Mouse (Mus musculus): ENCODE data around the gene Urgcp. TPM values are rescaled to one million over a fixed set of nuclear protein-coding genes. Genes with fewer than 3 reads are reported as not detected.
A peak's percentile ranks its signal among the peaks of the same experiment; 100 is the strongest.

The Urgcp gene
- polyA plus RNA-seq, 1 experiment from 2014 or later, result 9.4 TPM

- WGBS (ENCODE audit: insufficient replicate concordance), result 26% methylated on average over 6 of the region's 6 CpGs
- H3K4me3 ChIP-seq (ENCODE audit: low read depth, low read length), result peak overlapping the region; percentile 75
- no peak for ATAC-seq (ENCODE audit: low read depth)
Measured at GRCm38 (mm10) chr11:5789071-5789753, 27.0 kb upstream of the Urgcp start.

GRCm38 (mm10) chr11:5788056-5789014, 26.2 kb upstream of the Urgcp start, which contains the start of gene Dbnl:
Gene Dbnl (plus strand): TSS chr11:5788488.
- Histone ChIP-seq H3K4me1 (ENCODE audit: control insufficient read depth, low read depth, low read length) (peaks cover 23% of the 10 kb centered on the region), H3K27me3 (ENCODE audit: control insufficient read depth, insufficient read depth, low read depth, low read length) (no peaks in the 10 kb centered on the region), H3K9ac (ENCODE audit: low read depth, low read length) (peak within 1 kb of the TSS; percentile 75), H3K4me2 (ENCODE audit: low read depth, low read length) (peak within 1 kb of the TSS; percentile 85), H3K9me3 (replicated peaks; ENCODE audit: control insufficient read depth, low read length) (no peaks in the 10 kb centered on the region), H3K27ac (ENCODE audit: low read length) (peak within 1 kb of the TSS; percentile 97), H3K4me3 (ENCODE audit: low read depth, low read length) (peak within 1 kb of the TSS; percentile 75), H3K36me3 (ENCODE audit: control insufficient read depth, insufficient read depth) (no peaks in the 10 kb centered on the region)
- peak; percentile 95 for ATAC-seq (ENCODE audit: low read depth)
- WGBS (ENCODE audit: insufficient replicate concordance), result under 1% methylated on average over 74 of the region's 74 CpGs

More at GRCm38 (mm10) chr11:5789071-5789753, 27.0 kb upstream of the Urgcp start:
- Histone ChIP-seq H3K9me3 (replicated peaks; ENCODE audit: control insufficient read depth, low read length) (no peaks in the 10 kb centered on the region), H3K27me3 (ENCODE audit: control insufficient read depth, insufficient read depth, low read depth, low read length) (no peaks in the 10 kb centered on the region), H3K36me3 (ENCODE audit: control insufficient read depth, insufficient read depth) (peaks cover 4% of the 10 kb centered on the region; the same call in 1 of the 2 replicates), H3K4me1 (ENCODE audit: control insufficient read depth, low read depth, low read length) (peaks cover 23% of the 10 kb centered on the region), H3K9ac (ENCODE audit: low read depth, low read length) (peak overlapping the region; percentile 72), H3K27ac (ENCODE audit: low read length) (peak overlapping the region; percentile 97), H3K4me2 (ENCODE audit: low read depth, low read length) (peak overlapping the region; percentile 85)

- Histone ChIP-seq H3K27ac (ENCODE audit: low read length) (peak overlapping the region; percentile 97), H3K4me2 (ENCODE audit: low read depth, low read length) (peak overlapping the region; percentile 85), H3K4me3 (ENCODE audit: low read depth, low read length) (peak overlapping the region; percentile 75), H3K9ac (ENCODE audit: low read depth, low read length) (peak overlapping the region; percentile 75), H3K9me3 (replicated peaks; ENCODE audit: control insufficient read depth, low read length) (no peaks in the 10 kb centered on the region), H3K4me1 (ENCODE audit: control insufficient read depth, low read depth, low read length) (peaks cover 26% of the 10 kb centered on the region), H3K27me3 (ENCODE audit: control insufficient read depth, insufficient read depth, low read depth, low read length) (no peaks in the 10 kb centered on the region), H3K36me3 (ENCODE audit: control insufficient read depth, insufficient read depth) (no peaks in the 10 kb centered on the region)
- ATAC-seq (ENCODE audit: low read depth), result no peak
- WGBS (ENCODE audit: insufficient replicate concordance), result 17% methylated on average over 8 of the region's 8 CpGs
Measured at GRCm38 (mm10) chr11:5787671-5788055, 25.5 kb upstream of the Urgcp start.

GRCm38 (mm10) chr11:5785732-5786131, 23.6 kb upstream of the Urgcp start:
- Histone ChIP-seq H3K36me3 (ENCODE audit: control insufficient read depth, insufficient read depth) (no peaks in the 10 kb centered on the region), H3K9ac (ENCODE audit: low read depth, low read length) (no peak overlapping the region), H3K4me3 (ENCODE audit: low read depth, low read length) (no peak overlapping the region), H3K9me3 (replicated peaks; ENCODE audit: control insufficient read depth, low read length) (no peaks in the 10 kb centered on the region), H3K4me2 (ENCODE audit: low read depth, low read length) (no peak overlapping the region), H3K27ac (ENCODE audit: low read length) (peak overlapping the region; percentile 17; the same call in 1 of the 2 replicates), H3K27me3 (ENCODE audit: control insufficient read depth, insufficient read depth, low read depth, low read length) (no peaks in the 10 kb centered on the region), H3K4me1 (ENCODE audit: control insufficient read depth, low read depth, low read length) (peaks cover 35% of the 10 kb centered on the region)
- ATAC-seq (ENCODE audit: low read depth), result no peak

- H3K27me3 ChIP-seq (ENCODE audit: control insufficient read depth, insufficient read depth, low read depth, low read length), result no peaks in the 10 kb centered on the region
- 48% methylated on average over 8 of the region's 8 CpGs for WGBS (ENCODE audit: insufficient replicate concordance)
- H3K4me1 ChIP-seq (ENCODE audit: control insufficient read depth, low read depth, low read length), result peaks cover 20% of the 10 kb centered on the region
- ATAC-seq (ENCODE audit: low read depth), result peak; percentile 85
- peak overlapping the region; percentile 37; the same call in 1 of the 2 replicates for H3K9ac ChIP-seq (ENCODE audit: low read depth, low read length)
- no peaks in the 10 kb centered on the region for H3K36me3 ChIP-seq (ENCODE audit: control insufficient read depth, insufficient read depth)
- H3K9me3 ChIP-seq (replicated peaks; ENCODE audit: control insufficient read depth, low read length), result no peaks in the 10 kb centered on the region
- H3K4me3 ChIP-seq (ENCODE audit: low read depth, low read length), result no peak overlapping the region
- H3K4me2 ChIP-seq (ENCODE audit: low read depth, low read length), result peak overlapping the region; percentile 35
- peak overlapping the region; percentile 47 for H3K27ac ChIP-seq (ENCODE audit: low read length)
Measured at GRCm38 (mm10) chr11:5782199-5782944, 20.2 kb upstream of the Urgcp start.

- Histone ChIP-seq H3K27me3 (ENCODE audit: control insufficient read depth, insufficient read depth, low read depth, low read length) (no peaks in the 10 kb centered on the region), H3K9ac (ENCODE audit: low read depth, low read length) (no peak overlapping the region), H3K4me3 (ENCODE audit: low read depth, low read length) (no peak overlapping the region), H3K9me3 (replicated peaks; ENCODE audit: control insufficient read depth, low read length) (no peaks in the 10 kb centered on the region), H3K4me1 (ENCODE audit: control insufficient read depth, low read depth, low read length) (peaks cover 12% of the 10 kb centered on the region), H3K36me3 (ENCODE audit: control insufficient read depth, insufficient read depth) (no peaks in the 10 kb centered on the region), H3K27ac (ENCODE audit: low read length) (no peak overlapping the region), H3K4me2 (ENCODE audit: low read depth, low read length) (no peak overlapping the region)
- WGBS (ENCODE audit: insufficient replicate concordance), result 82% methylated on average over 6 of the region's 6 CpGs
- ATAC-seq (ENCODE audit: low read depth), result no peak
Measured at GRCm38 (mm10) chr11:5780035-5780499, 17.9 kb upstream of the Urgcp start.

- peaks cover 12% of the 10 kb centered on the region for H3K4me1 ChIP-seq (ENCODE audit: control insufficient read depth, low read depth, low read length)
- H3K4me2 ChIP-seq (ENCODE audit: low read depth, low read length), result no peak overlapping the region
- no peaks in the 10 kb centered on the region for H3K9me3 ChIP-seq (replicated peaks; ENCODE audit: control insufficient read depth, low read length)
- H3K27me3 ChIP-seq (ENCODE audit: control insufficient read depth, insufficient read depth, low read depth, low read length), result no peaks in the 10 kb centered on the region
- no peaks in the 10 kb centered on the region for H3K36me3 ChIP-seq (ENCODE audit: control insufficient read depth, insufficient read depth)
- H3K9ac ChIP-seq (ENCODE audit: low read depth, low read length), result no peak overlapping the region
- no peak overlapping the region for H3K4me3 ChIP-seq (ENCODE audit: low read depth, low read length)
- H3K27ac ChIP-seq (ENCODE audit: low read length), result no peak overlapping the region
- ATAC-seq (ENCODE audit: low read depth), result no peak
- WGBS (ENCODE audit: insufficient replicate concordance), result 40% methylated on average over 2 of the region's 2 CpGs
Measured at GRCm38 (mm10) chr11:5778481-5778880, 16.3 kb upstream of the Urgcp start.

GRCm38 (mm10) chr11:5766019-5766418, 3.8 kb upstream of the Urgcp start:
- Histone ChIP-seq H3K9ac (ENCODE audit: low read depth, low read length) (no peak overlapping the region), H3K4me3 (ENCODE audit: low read depth, low read length) (no peak overlapping the region), H3K4me2 (ENCODE audit: low read depth, low read length) (no peak overlapping the region), H3K27me3 (ENCODE audit: control insufficient read depth, insufficient read depth, low read depth, low read length) (no peaks in the 10 kb centered on the region), H3K4me1 (ENCODE audit: control insufficient read depth, low read depth, low read length) (peaks cover 7% of the 10 kb centered on the region; the same call in 1 of the 2 replicates), H3K27ac (ENCODE audit: low read length) (no peak overlapping the region), H3K9me3 (replicated peaks; ENCODE audit: control insufficient read depth, low read length) (no peaks in the 10 kb centered on the region), H3K36me3 (ENCODE audit: control insufficient read depth, insufficient read depth) (no peaks in the 10 kb centered on the region; the same call in 1 of the 2 replicates)
- no peak for ATAC-seq (ENCODE audit: low read depth)
- 74% methylated on average over 6 of the region's 6 CpGs for WGBS (ENCODE audit: insufficient replicate concordance)

Measured in liver, embryonic 16.5 days (tissue).